Mouse (Mus musculus) kidney, postnatal 4 days (tissue): Measurements from ENCODE around the gene Gucy1b1.

ENCODE experiments used
- DNase-seq, 2 experiments: peaks; one replicate each; pipeline ENCODE4 v3.0.0; 2021; ENCODE audit warnings: mixed read lengths in 2 of 2

The Gucy1b1 gene

GRCm38 (mm10) chr3:82074201-82074851 is at the start of gene Gucy1b1:
TSS of gene Gucy1b1 (minus strand) at chr3:82074689.
- peak; percentile 78 to 87 for DNase-seq

- no peak for DNase-seq
Measured at GRCm38 (mm10) chr3:82118916-82119315, 44.4 kb upstream of the Gucy1b1 start.

DNA sequence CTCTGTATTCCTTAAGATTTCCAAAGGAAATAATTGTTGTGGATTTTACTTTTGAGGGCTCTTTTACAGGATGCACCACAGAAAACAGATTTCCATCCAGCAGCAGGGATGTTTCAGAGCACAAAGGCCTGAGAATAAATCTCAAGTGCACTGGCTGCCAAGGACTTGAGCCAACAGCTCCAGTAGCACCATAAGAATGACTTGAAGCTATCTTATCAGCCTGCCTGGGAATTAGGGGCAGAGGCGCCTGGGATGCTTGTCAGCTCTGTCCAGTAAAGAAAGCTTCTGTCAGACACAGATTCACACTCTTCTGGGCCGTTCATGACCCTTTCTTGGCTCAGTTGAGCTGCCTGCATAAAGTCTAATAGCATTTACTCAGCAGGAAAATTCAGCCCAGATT is 38.0 kb upstream of the Gucy1b1 start:
- DNase-seq = peak; percentile 60 to 71

DNA sequence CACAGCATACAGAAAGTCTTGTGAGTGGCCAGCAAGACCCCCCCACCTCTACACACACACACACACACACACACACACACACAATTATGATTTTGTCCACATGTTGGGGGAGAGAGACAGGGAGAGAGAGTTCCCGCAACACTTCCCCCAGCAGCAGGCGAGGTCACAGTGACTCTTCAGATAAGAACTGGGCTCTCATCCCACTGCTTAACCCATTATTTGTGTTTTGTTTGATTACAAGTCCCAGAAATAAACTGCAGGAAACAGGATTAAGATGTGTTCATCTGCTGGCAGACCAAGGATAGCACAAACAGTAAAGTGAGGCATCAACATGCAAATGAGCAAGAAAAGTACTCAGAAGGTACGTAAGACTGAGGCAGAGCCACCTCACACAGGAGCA is 37.5 kb upstream of the Gucy1b1 start:
- peak; percentile 33 to 50 for DNase-seq

DNA sequence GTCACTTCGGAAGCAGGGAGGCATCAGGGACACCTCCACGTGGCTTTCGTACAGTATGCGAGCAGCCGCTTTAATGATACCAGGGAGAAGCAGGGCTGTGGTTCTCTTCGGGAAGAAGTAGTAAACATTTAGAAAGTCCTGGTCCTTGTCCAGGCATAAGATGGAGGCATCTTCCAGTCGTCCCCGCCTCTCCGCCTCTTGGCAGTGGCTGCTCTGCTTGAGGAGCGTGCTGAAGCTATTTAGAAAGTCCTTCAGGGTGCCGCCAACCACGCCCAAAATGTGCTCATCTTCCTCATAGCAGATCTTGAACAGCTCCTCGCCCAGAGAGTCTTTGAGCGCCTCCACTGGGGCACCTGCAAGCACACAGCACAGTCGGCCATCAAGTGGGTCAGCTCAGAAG is 34.5 kb upstream of the Gucy1b1 start:
- no peak for DNase-seq

DNA sequence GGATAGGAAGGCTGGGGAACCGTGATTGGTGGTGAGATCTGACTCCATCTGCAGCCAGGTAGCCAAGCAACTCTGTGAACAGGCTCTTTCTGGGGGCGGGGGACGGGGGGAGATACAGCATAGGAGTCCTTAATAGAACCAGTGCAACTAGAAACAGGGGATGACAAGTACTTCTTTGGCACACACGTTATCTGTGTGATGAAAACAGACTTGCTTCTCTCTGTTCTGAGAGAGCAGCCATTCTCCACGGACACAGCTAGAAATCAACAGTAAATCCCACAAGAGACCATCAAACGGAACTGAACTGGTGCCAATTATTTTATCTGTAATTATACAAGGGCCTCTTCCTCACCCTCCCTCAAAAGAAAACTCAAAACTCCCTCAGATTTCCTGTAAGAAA is 29.7 kb upstream of the Gucy1b1 start:
- DNase-seq = no peak

- DNase-seq = no peak
Measured at GRCm38 (mm10) chr3:82099127-82099526, 24.6 kb upstream of the Gucy1b1 start.

DNA sequence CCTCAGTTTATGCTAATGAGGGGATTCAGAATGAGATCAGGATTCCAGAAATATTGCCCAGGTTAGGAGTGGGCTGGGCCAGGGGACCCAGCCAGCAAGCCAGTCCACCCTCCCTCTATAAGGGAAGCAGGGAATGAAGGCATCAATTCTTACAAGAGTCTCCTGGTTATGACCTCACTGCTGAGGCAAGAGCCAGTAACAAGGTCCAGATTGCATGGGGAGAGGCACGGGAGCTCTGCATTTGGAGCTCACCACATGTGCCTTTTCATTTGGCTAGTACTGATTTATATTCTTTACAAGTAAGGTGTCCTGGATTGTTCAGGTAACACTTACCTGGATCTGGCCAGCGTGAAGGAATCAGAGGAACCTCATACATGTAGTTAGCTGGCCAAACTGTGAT is 22.3 kb upstream of the Gucy1b1 start:
- no peak for DNase-seq

- DNase-seq = peak; percentile 75 to 83
Measured at GRCm38 (mm10) chr3:82073741-82074181, 728 bp downstream of the Gucy1b1 start.

DNA sequence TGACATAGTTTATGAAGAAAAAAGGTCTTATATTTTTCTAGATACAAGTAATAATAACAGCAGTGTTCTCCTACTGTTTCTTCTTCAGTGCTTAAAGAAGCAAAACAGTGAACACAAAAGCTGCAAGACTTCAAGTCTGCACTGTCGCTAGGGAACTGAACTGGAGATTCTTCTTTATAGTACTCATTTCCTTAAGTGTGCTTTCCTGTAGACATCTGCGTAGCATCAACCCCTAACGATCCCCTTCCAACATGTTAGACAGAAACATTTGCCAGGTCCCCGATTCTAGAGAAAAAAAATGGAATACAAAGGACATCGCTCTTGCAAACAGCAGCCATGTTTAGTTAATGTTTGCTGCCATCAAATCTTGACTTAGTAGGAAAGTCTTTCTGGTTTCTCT is 6.7 kb downstream of the Gucy1b1 start:
- DNase-seq = no peak

DNA sequence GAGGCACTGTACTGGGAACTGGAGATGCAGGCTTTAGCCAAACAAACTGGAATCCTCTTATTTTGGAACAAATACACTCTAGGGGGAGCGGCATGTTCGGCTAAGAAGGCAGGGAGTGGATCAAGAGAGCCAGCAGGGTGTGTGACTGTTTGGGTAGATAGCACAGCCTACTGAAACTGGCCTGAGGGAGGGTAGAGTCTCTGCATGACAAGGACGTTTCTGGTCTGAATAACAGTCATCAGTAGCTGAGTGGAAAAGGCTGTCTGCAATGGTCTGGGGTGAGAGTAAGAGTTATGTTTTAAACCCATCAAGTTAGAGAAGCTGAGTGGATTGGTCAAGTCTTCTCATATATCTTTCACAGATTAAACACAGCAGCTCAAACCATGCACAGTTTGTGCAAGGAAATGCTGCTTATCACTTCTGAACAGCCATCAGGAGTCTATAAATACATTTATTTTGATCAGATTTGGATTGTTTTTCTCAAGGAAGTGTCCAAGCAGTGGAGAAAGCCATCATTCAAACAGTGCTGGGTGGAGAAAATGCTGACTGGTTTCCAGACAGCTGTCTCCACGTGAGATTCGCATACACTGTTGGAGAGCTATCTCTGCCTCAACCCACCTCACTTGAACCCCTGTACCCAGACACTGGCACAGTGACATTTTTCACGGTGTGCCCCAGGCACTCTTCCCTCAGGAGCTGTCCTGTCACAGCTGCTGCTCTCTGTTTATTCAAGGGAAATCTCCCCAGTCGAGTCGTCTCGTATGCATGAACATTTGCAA is 12.9 kb downstream of the Gucy1b1 start:
- peak; percentile 13 to 20 for DNase-seq

DNA sequence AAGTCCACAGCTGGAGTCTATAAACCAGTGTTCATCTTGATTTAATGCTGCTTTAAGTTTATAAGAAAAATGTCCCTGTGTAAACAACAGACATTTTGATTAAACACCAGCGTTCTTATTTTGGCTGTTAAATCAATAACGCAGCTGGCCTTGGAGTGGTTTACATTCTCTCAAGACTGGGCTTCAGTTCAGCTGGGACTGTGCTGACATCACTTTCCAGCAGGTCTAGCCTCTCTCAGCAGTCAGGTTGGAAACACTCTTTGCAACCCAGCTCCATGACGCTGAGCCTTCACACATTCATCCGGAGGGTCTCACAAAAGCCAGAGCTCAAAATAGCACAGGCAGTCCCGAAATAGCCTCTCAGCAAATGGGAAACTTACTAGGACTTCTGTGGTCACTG is 17.3 kb downstream of the Gucy1b1 start:
- DNase-seq = peak; percentile 27 to 44

DNA sequence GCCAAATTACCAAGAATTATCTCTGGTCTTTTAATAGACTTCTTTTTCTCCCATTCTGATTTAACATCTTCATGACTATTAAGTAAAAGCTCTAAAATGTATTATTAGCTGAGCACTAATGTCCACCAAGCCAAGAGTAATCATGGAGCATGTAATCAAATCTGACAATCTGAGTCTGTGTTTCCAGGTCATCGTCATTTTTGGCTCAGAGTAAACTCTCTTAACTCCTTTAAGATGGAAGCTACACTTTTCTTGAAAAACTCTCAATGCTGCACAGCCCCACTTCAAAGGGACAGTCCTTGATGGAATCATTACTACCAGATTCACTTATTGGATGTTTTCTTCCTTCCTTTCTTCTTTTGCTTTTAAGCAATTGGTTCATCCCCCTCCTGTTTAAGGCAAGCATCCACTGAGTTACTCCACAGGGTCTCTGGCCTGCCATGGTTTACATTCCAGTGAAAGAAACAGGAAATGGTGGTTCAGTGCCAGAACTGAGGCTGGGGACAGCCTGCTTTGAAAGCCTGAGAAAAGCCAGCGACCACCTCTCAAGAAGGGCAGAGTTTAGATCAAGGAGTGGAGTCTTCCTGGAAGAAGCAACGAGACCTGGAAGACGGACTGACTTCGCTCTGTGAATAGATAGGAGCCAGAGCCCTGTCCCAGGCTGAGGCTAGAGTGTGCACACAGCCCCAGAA is 20.1 kb downstream of the Gucy1b1 start:
- peak; percentile 11 to 25 for DNase-seq

DNA sequence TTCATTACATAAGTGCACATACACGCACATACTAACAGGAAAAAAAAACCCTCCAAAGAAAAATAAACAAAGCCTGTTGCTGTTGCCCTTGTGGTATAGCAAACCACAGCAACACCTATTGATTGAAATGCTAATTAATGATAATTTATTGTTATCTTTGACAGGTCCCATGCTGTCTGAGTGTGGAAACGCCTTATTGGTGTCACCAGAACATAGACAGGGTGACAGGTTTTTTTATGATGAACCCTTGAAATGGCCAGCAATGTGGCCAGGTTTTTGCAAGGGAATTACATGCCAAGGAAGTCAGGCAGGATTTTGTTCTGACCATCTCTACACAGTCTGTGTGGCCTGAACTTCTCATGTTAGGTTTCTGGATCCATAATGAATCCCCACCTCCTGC is 22.5 kb downstream of the Gucy1b1 start:
- DNase-seq = no peak

DNA sequence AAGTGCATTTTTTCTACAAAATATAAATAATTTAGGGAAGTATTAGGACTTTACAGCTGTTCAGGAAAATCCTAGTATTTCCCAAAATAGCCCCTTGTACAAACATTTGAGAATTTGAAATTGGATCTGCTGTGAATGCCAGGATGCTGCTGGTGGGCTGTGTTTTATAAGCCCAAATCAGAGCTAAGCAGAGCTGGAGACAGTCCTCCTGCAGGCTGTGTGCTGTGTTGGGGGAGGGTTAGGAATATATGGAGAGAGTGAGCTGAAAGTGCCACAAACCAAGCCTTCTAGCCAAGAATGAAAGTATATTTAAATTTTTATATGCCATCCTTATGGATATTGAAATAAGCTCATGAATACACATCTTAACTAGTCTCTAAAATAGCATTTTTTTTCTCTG is 23.0 kb downstream of the Gucy1b1 start:
- no peak for DNase-seq

DNA sequence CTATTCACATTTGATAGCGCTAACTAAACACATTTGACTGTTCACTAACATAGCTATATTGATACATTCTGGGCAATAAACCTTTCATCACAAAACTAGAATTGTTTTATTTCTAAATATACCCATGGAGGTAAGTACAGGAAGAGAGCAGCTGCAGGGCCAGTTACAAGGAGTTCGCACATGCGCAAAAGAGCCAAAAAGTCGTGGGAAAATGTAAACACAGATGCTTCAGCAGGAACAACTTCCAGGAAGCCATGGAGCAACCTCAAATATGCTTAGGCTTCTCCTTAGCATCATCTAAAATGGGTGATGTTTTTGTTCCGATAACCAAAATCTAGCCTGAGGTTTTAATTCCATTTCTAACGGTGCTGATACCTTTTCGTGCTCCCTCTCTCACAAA is 25.8 kb downstream of the Gucy1b1 start:
- peak in 1 of 2 experiments; percentile 10 for DNase-seq

DNA sequence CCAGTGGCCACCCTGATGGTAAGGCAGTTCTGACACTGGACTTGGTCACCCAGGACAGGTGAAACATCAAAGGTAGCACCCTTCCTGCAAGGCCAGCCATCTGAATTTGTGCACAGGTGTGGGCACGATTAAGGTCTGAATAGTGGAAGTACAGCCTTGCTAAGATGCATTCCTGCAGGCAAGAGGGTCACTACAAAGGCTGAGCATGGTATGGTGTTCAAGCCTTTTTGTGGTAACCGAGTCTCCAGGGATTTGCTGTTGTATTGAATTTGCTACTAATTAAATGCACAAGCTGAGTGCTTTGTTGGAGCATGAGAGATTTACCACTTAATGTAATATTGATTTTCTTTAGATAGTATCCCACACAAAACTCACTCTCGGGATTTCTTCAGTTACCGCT is 26.4 kb downstream of the Gucy1b1 start:
- DNase-seq = no peak

GRCm38 (mm10) chr3:82047100-82047753 is 27.3 kb downstream of the Gucy1b1 start:
- DNase-seq = peak; percentile 77 to 81

DNA sequence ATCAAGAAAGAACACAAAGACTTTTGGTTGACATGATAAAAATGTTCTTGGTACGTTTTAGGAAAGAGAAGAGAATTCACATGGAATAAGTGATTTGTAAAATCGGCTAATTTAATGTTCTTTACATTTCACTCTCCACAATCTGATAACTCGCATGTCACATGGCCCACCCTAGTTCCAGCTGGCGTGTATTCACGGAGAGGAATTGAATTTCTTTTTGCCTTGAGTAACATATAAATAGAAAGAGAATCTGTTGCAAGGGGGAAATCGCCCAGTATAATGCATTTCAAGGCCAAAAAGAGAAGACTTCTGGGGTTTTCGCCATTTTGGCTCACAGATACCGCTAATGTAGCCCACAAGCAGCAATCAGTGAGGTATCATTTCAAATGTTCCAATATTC is 28.4 kb downstream of the Gucy1b1 start:
- DNase-seq = no peak

GRCm38 (mm10) chr3:82044902-82045301 is 29.6 kb downstream of the Gucy1b1 start:
- no peak for DNase-seq

DNA sequence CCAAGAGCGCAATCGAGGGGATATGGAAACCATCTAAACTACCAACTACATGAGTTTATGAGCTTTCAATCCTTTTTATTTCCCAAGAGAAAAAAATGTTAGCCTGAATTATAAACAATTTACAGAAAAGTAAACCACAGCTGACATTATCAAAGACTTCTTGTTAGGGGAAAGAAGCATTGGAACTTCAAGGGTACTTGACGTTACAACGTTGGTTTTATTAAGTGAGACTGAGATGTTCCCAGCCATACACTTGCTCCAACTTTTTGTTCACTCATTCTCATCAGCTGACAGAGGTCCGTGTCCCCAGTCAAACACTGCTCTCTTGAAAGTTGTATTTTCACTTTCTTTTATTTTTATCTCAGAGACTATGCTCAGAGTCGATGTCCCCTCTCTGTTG is 30.8 kb downstream of the Gucy1b1 start:
- no peak for DNase-seq

DNA sequence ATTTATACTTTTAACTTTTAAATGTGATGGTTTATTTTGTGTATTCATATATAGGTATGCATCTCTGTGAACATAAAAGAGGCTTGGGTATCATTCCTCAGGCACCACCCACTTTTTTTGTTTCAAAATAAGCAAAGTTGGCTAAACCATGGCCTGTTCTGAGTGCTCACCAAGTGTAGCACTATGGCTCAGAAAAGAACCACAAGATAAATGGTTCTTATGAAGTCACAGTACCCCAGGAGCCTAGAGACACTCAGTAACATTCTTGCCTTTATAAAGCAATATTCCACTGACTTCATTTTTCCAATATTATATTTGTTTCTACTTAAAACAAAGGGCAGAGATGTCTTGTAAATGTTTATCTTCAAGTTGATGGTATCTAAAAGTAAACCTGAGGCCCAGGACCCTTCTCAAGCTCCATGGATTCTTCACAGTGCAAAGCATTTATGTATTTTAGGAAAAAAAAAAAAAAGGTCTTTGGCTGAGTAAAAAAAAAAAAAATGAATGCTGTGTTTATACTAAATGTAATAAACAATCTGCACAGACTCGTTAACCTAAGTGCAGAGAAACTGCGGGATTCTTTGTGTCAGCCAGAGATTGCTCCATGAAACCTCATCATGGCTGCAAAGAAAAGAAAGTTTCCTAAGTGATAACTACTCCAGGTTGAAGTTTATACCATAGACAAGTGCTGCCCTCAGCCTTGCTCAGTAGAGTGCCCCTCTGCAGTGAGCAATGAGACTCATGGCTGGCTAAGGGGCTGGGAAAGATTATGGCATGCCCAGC is 38.0 kb downstream of the Gucy1b1 start:
- DNase-seq = no peak
